Mouse (Mus musculus) embryonic facial prominence, embryonic 11.5 days (tissue): Measurements from ENCODE around the gene Slc34a3. TPM values are rescaled to one million over a fixed set of nuclear protein-coding genes. Genes with fewer than 3 reads are reported as not detected.

Experiments used
- ATAC-seq: fragments of 200-750 bp; cut with Nextera tagmentation; replicated peaks from 2 replicates; pipeline ENCODE4 v1.8.0; 2017; ENCODE audit warnings: low read depth; ENCODE audit not compliant: insufficient number of reproducible peaks, low FRiP score, low TSS enrichment
- DNase-seq: peaks from one replicate; pipeline ENCODE4 v3.0.0-alpha.2; 2015; ENCODE audit warnings: low spot score
- H3K27ac ChIP-seq: fragments of 300-500 bp; sonication (generic); replicated peaks from 2 replicates; pipeline ENCODE4 v1.5.1; 2014; ENCODE audit warnings: mild to moderate bottlenecking, low read depth, low read length, control low read depth
- H3K27me3 ChIP-seq: fragments of 300-500 bp; sonication (generic); 2 replicates; pipeline ENCODE4 v1.6.1; 2014; ENCODE audit warnings: mild to moderate bottlenecking, low read length, moderate library complexity, mixed read lengths; ENCODE audit not compliant: control insufficient read depth, insufficient read depth
- H3K36me3 ChIP-seq: fragments of 300-500 bp; sonication (generic); replicated peaks from 2 replicates; pipeline ENCODE4 v1.6.1; 2014; ENCODE audit warnings: low read depth, mild to moderate bottlenecking, low read length, moderate library complexity, mixed read lengths; ENCODE audit not compliant: control insufficient read depth, insufficient read depth
- H3K4me1 ChIP-seq: fragments of 300-500 bp; sonication (generic); 2 replicates; pipeline ENCODE4 v1.6.1; 2014; ENCODE audit warnings: low read length, mixed read lengths; ENCODE audit not compliant: control insufficient read depth, insufficient read depth
- H3K4me2 ChIP-seq: fragments of 300-500 bp; sonication (generic); 2 replicates; pipeline ENCODE4 v1.6.1; 2014; ENCODE audit warnings: low read depth, mild to moderate bottlenecking, control low read depth, low read length, moderate library complexity
- H3K4me3 ChIP-seq: fragments of 300-500 bp; sonication (generic); 2 replicates; pipeline ENCODE4 v1.5.1; 2014; ENCODE audit warnings: low read depth, low read length, control low read depth
- H3K9ac ChIP-seq: fragments of 300-500 bp; sonication (generic); replicated peaks from 2 replicates; pipeline ENCODE4 v1.6.1; 2014; ENCODE audit warnings: mild to moderate bottlenecking, control low read depth, low read length
- H3K9me3 ChIP-seq: fragments of 300-500 bp; sonication (generic); replicated peaks from 2 replicates; pipeline ENCODE4 v1.6.1; 2016; ENCODE audit warnings: mild to moderate bottlenecking, low read length, inconsistent platforms, mixed read lengths; ENCODE audit not compliant: control insufficient read depth
- WGBS: fragments of 180-500 bp; shearing (Covaris S2); extraction: QIAGEN DNeasy Blood & Tissue Kit; methylation state at CpG from one replicate; pipeline ENCODE4 v1.1.7; 2014; 5-methylcytosine and 5-hydroxymethylcytosine counted together
- polyA plus RNA-seq: library from polyadenylated mRNA; unstranded; fragments of >200 nt; fragmentation: Nextera tagmentation; extraction: Ambion mirVana; gene quantifications from 2 replicates; pipeline ENCODE4 v1.2.1, GENCODE M21; 2014

The Slc34a3 gene
- polyA plus RNA-seq, 1 experiment from 2014 or later, result not detected

GRCm38 (mm10) chr2:25266720-25267119 lies 32.6 kb upstream of the Slc34a3 start:
- Histone ChIP-seq H3K9me3 (no peaks in the 10 kb centered on the region), H3K9ac (no peak overlapping the region), H3K27me3 (peaks cover 12% of the 10 kb centered on the region), H3K36me3 (no peaks in the 10 kb centered on the region; the same call in 1 of the 2 replicates), H3K4me1 (peaks cover 9% of the 10 kb centered on the region), H3K4me3 (no peak overlapping the region), H3K27ac (no peak overlapping the region), H3K4me2 (no peak overlapping the region)
- WGBS, result 58% methylated on average over 2 of the region's 2 CpGs
- DNase-seq, result no peak
- no peak for ATAC-seq

GRCm38 (mm10) chr2:25265897-25266656 lies 31.9 kb upstream of the Slc34a3 start:
- no peaks in the 10 kb centered on the region for H3K9me3 ChIP-seq
- H3K4me3 ChIP-seq, result no peak overlapping the region
- peaks cover 12% of the 10 kb centered on the region for H3K27me3 ChIP-seq
- 64% methylated on average over 6 of the region's 6 CpGs for WGBS
- no peak overlapping the region for H3K4me2 ChIP-seq
- H3K27ac ChIP-seq, result no peak overlapping the region
- H3K36me3 ChIP-seq, result no peaks in the 10 kb centered on the region; the same call in 1 of the 2 replicates
- DNase-seq (no peak), ATAC-seq (no peak)
- H3K4me1 ChIP-seq, result peaks cover 9% of the 10 kb centered on the region
- H3K9ac ChIP-seq, result no peak overlapping the region

- H3K27ac ChIP-seq, result no peak overlapping the region
- H3K4me3 ChIP-seq, result no peak overlapping the region
- no peaks in the 10 kb centered on the region for H3K9me3 ChIP-seq
- H3K27me3 ChIP-seq, result peaks cover 12% of the 10 kb centered on the region
- ATAC-seq (no peak), DNase-seq (no peak)
- peaks cover 9% of the 10 kb centered on the region for H3K4me1 ChIP-seq
- H3K4me2 ChIP-seq, result peak overlapping the region; percentile 7; the same call in 1 of the 2 replicates
- 72% methylated on average over 3 of the region's 3 CpGs for WGBS
- no peak overlapping the region for H3K9ac ChIP-seq
- H3K36me3 ChIP-seq, result no peaks in the 10 kb centered on the region
Observed at GRCm38 (mm10) chr2:25264851-25265250, 30.7 kb upstream of the Slc34a3 start.

GRCm38 (mm10) chr2:25264286-25264660 lies 30.1 kb upstream of the Slc34a3 start:
- Histone ChIP-seq H3K4me2 (peak overlapping the region; percentile 7; the same call in 1 of the 2 replicates), H3K9ac (no peak overlapping the region), H3K4me3 (no peak overlapping the region), H3K4me1 (peaks cover 9% of the 10 kb centered on the region), H3K36me3 (no peaks in the 10 kb centered on the region), H3K27ac (no peak overlapping the region), H3K27me3 (peaks cover 12% of the 10 kb centered on the region), H3K9me3 (no peaks in the 10 kb centered on the region)
- DNase-seq (no peak), ATAC-seq (no peak)
- WGBS, result 80% methylated on average over 5 of the region's 5 CpGs

GRCm38 (mm10) chr2:25263623-25264285 lies 29.6 kb upstream of the Slc34a3 start:
- no peak for ATAC-seq
- no peak for DNase-seq

GRCm38 (mm10) chr2:25262795-25263622 lies 28.8 kb upstream of the Slc34a3 start:
- peak overlapping the region; percentile 66 for H3K4me3 ChIP-seq
- H3K4me2 ChIP-seq, result peak overlapping the region; percentile 93
- peak; percentile 3; the same call in 1 of the 2 replicates for ATAC-seq
- H3K27me3 ChIP-seq, result peaks cover 12% of the 10 kb centered on the region
- WGBS, result under 1% methylated on average over 76 of the region's 82 CpGs
- H3K9me3 ChIP-seq, result no peaks in the 10 kb centered on the region
- peaks cover 9% of the 10 kb centered on the region for H3K4me1 ChIP-seq
- H3K36me3 ChIP-seq, result no peaks in the 10 kb centered on the region
- peak overlapping the region; percentile 66 for H3K9ac ChIP-seq
- peak; percentile 35 for DNase-seq
- H3K27ac ChIP-seq, result no peak overlapping the region

More at GRCm38 (mm10) chr2:25263623-25264285, 29.6 kb upstream of the Slc34a3 start:
- Histone ChIP-seq H3K27me3 (peaks cover 12% of the 10 kb centered on the region), H3K36me3 (no peaks in the 10 kb centered on the region), H3K4me2 (peak overlapping the region; percentile 93), H3K4me1 (peaks cover 9% of the 10 kb centered on the region), H3K27ac (no peak overlapping the region), H3K4me3 (peak overlapping the region; percentile 66), H3K9ac (peak overlapping the region; percentile 7; the same call in 1 of the 2 replicates), H3K9me3 (no peaks in the 10 kb centered on the region)
- WGBS, result 19% methylated on average over 12 of the region's 12 CpGs

- Histone ChIP-seq H3K36me3 (no peaks in the 10 kb centered on the region), H3K27ac (no peak within 1 kb of the TSS), H3K4me3 (peak within 1 kb of the TSS; percentile 66), H3K9ac (peak within 1 kb of the TSS; percentile 66), H3K4me1 (peaks cover 9% of the 10 kb centered on the region), H3K27me3 (peaks cover 12% of the 10 kb centered on the region), H3K9me3 (no peaks in the 10 kb centered on the region), H3K4me2 (peak within 1 kb of the TSS; percentile 93)
- DNase-seq, result peak; percentile 97
- ATAC-seq, result peak; percentile 99
- WGBS, result 0% methylated on average over 39 of the region's 39 CpGs
Observed at GRCm38 (mm10) chr2:25262291-25262767, 28.2 kb upstream of the Slc34a3 start, which contains the start of gene Tprn. Tprn (plus strand) TSS chr2:25262618.
